Mouse (Mus musculus) stomach, postnatal 0 days (tissue): ENCODE data around the gene Pde4c.

Experiments used
- CTCF ChIP-seq: IDR thresholded peaks from 2 replicates; pipeline ENCODE4 v1.5.1; 2016; ENCODE audit warnings: antibody characterized with exemption, low read depth, mild to moderate bottlenecking, moderate library complexity
- EP300 ChIP-seq: optimal IDR thresholded peaks from 2 replicates; pipeline ENCODE3; 2016; ENCODE audit warnings: antibody characterized with exemption

DNA sequence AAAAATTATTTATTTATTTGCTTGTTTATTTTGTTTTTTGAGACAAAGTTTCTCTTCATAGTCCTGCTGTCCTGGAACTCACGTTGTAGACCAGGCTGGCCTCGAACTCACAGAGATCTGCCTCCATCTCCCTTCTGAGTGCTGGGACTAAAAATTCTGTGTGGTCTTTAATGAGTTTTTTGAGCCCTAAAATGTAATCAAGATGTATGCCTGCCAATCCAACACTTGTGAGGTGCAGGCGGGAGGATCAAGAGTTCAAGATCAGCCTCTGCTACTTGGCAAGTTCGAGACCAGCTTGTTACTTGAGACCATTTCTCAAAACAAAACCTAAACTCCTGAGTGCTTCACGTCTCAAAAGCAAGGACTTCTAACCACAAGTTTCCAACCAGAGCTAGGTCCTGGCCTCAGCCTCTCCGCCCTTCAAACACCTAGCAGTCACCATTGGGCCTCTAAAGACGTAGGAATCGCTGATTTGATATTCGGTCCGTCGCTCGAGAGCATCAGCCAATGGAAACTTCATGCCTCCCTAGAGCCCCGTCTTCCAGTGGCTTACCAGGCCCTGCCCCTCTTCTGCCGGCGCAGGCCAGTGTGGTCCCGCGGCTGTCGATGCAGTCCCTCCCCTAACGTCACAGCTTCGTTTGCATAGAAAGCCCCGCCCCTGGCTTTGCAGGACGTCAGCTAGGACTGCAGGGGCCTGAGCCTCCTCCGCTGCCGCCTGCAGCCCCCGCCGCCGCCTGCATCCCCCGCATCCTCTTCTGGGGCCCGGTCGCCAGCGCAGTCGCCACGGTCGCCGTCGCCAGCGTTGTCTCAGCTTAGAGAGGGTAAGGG lies 30.7 kb downstream of the Pde4c start, which contains the start of gene Rab3a:
- TF ChIP-seq CTCF: no peak; the same call in 1 of the 2 replicates
- no peak for TF ChIP-seq EP300
